Mouse (Mus musculus) limb, embryonic 10.5 days (tissue): ENCODE measurements at regions not wholly inside any gene's neighbourhood (a gene's known extent, or its start where the extent isn't known, plus 50 kb on each side); places are given as distances from the start of the nearest gene placed in this dataset.

Experiments
- DNase-seq: peaks from one replicate; pipeline ENCODE4 v3.0.0-alpha.2; 2017; ENCODE audit warnings: low spot score
- H3K27ac ChIP-seq: fragments of 300-500 bp; sonication (generic); 2 replicates; pipeline ENCODE4 v1.5.1; 2016; ENCODE audit warnings: mild to moderate bottlenecking
- H3K27me3 ChIP-seq: fragments of 300-500 bp; sonication (generic); 2 replicates; pipeline ENCODE4 v1.6.1; 2016; ENCODE audit warnings: low read depth, mild to moderate bottlenecking; ENCODE audit not compliant: poor library complexity, severe bottlenecking
- H3K36me3 ChIP-seq: fragments of 300-500 bp; sonication (generic); 2 replicates; pipeline ENCODE4 v1.6.1; 2016; ENCODE audit warnings: mild to moderate bottlenecking, moderate library complexity
- H3K4me1 ChIP-seq: fragments of 300-500 bp; sonication (generic); 2 replicates; pipeline ENCODE4 v1.6.1; 2016
- H3K4me3 ChIP-seq: fragments of 300-500 bp; sonication (generic); 2 replicates; pipeline ENCODE4 v1.5.1; 2016; ENCODE audit warnings: mild to moderate bottlenecking, moderate library complexity
- H3K9me3 ChIP-seq: fragments of 300-500 bp; sonication (generic); replicated peaks from 2 replicates; pipeline ENCODE4 v1.6.1; 2016; ENCODE audit warnings: mild to moderate bottlenecking
- WGBS: fragments of 180-500 bp; shearing (Covaris S2); methylation state at CpG from one replicate; pipeline ENCODE4 v1.1.7; 2016; 5-methylcytosine and 5-hydroxymethylcytosine counted together

DNA sequence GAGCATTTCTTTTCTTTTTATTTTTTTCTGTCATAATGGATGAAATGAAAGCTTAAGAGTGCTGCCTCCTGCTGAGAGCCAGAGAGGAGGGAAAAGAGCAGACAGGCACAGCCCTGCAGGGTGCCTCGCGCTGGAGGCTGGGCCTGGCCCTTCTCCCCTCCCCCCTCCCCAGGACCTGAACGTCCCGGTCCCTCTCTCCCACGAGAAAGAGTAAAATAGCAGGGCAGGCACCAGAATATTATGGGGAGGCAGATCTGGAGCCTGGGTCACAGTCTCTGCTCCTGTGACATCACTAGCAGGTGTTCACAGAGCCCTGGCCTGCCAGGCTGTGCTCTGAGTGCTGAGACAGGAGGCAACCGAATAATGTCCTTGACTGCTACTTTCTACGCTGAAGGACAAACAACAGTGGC lies 103.3 kb upstream of the Sulf2 start:
- WGBS: 7% methylated on average over 7 of the region's 7 CpGs
- no peak for DNase-seq
- H3K36me3 ChIP-seq: no peaks in the 10 kb centered on the region
- H3K27ac ChIP-seq: peak overlapping the region; percentile 53; the same call in 1 of the 2 replicates
- H3K27me3 ChIP-seq: no peaks in the 10 kb centered on the region
- no peaks in the 10 kb centered on the region for H3K9me3 ChIP-seq
- H3K4me1 ChIP-seq: peaks cover 65% of the 10 kb centered on the region
- H3K4me3 ChIP-seq: no peak overlapping the region

DNA sequence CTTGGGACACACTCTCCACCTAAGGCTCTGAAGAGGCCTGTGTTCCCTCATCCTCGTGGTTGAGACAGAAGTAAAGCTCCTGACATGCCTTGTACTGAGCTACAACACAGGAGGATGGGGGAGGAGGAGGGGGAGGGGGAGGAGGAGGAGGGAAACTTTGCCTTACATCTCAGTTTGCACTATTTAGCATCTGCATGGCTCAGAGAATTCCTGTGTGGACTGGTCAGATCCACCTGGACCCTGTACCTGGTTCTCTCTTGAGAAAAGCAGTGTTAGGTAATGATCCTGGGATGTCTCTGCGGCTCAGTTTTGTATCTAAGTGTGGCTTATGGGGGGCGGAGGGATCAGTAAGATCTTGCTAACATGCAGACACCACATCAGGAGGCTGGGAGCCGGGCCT lies 102.2 kb upstream of the Sulf2 start:
- H3K36me3 ChIP-seq: no peaks in the 10 kb centered on the region
- H3K27me3 ChIP-seq: no peaks in the 10 kb centered on the region
- no peak overlapping the region for H3K4me3 ChIP-seq
- no peaks in the 10 kb centered on the region for H3K9me3 ChIP-seq
- peak overlapping the region; percentile 53 for H3K27ac ChIP-seq
- H3K4me1 ChIP-seq: peaks cover 65% of the 10 kb centered on the region
- no peak for DNase-seq
- 71% methylated on average over 4 of the region's 4 CpGs for WGBS

DNA sequence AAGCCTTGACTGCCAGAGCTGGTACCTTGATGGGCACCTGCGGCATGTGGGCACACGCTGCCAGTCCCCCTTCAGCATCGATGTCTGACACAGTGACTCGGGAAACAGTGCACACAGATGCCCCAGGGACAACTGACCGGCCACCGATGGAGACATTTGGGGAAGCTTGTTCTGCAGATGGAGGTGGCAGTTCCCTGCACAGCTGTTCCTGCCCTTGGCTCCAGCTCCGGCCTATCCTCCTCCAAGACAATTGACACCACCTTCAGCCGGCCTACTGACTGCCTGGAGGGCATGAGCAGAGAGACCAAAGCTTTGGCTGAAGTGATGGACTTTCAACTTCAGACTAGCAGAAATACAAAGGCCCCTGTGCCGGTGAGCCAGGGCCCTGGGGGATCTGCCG lies 100.7 kb upstream of the Sulf2 start:
- Histone ChIP-seq H3K27ac (peak overlapping the region; percentile 43; the same call in 1 of the 2 replicates), H3K36me3 (no peaks in the 10 kb centered on the region), H3K4me1 (peaks cover 65% of the 10 kb centered on the region), H3K4me3 (no peak overlapping the region), H3K9me3 (no peaks in the 10 kb centered on the region), H3K27me3 (no peaks in the 10 kb centered on the region)
- DNase-seq: no peak
- 83% methylated on average over 10 of the region's 10 CpGs for WGBS

DNA sequence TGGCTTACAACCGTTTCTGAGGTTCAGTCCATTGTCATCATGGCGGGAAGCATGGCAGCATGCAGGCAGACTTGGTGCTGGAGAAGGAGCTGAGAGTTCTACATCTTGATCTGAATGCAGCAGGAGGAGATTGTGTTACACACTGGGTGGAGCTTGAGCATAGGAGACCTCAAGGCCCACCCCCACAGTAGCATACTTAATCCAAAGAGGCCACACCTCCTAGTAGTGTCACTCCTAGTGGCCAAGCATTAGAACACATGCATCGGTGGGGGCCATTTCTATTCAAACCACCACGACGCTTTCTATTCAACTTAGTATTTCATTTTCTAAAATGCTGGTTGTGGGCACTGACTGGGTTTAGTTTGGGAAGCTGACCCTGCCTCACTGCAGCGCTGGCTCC lies 99.1 kb upstream of the Sulf2 start:
- WGBS: 87% methylated on average over 6 of the region's 6 CpGs
- H3K4me1 ChIP-seq: peaks cover 64% of the 10 kb centered on the region

DNA sequence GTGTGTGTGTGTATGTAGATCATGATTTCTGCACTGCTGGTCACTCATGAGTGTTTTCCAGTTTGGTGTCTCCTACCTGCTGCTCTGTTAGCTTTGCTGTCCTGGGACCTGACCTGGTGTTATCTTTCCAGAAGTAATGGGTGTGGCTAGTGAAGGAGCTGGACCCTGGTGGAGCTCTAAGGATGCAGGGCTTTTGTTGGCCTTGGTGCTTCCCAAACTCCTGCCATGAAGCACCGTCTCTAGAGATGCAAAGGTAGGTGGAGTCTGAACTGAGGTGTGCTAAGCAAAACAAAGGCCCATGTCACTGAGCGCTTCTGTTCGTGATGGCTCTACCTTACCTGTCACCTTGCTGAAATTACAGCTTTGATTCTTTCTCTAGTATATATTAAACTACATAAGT lies 96.6 kb upstream of the Sulf2 start:
- WGBS: 86% methylated on average over 3 of the region's 3 CpGs
- Histone ChIP-seq H3K36me3 (no peaks in the 10 kb centered on the region), H3K27ac (peak overlapping the region; percentile 78), H3K9me3 (no peaks in the 10 kb centered on the region), H3K27me3 (no peaks in the 10 kb centered on the region), H3K4me1 (peaks cover 61% of the 10 kb centered on the region), H3K4me3 (no peak overlapping the region)
- DNase-seq: no peak

More for the DNA sequence above, 99.1 kb upstream of the Sulf2 start:
- Histone ChIP-seq H3K4me3 (no peak overlapping the region), H3K9me3 (no peaks in the 10 kb centered on the region), H3K27me3 (no peaks in the 10 kb centered on the region), H3K36me3 (no peaks in the 10 kb centered on the region), H3K27ac (0 out of 2 replicates have a peak overlapping the region, but pooled peaks have one; percentile 15)
- no peak for DNase-seq

DNA sequence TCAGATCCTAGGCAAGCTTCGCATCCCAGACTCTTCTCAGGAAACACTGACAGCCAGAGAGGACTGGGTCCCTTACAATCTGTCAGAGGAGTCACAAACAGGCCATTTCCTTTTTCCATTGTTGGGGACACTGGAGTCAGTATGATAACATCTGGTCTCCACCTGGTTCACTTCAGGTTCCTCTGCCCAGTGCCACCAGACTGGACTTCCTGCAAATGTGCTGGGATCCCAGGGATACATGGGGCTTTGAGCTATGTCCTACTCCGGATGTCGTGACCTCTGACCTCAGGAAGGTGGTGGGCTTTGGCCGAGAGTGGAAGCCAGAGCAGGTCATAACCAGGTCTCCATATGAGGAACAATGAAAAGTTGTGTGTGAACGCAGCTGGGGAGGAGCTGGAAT lies 96.0 kb upstream of the Sulf2 start:
- WGBS: 38% methylated on average over 5 of the region's 5 CpGs
- no peak for DNase-seq

DNA sequence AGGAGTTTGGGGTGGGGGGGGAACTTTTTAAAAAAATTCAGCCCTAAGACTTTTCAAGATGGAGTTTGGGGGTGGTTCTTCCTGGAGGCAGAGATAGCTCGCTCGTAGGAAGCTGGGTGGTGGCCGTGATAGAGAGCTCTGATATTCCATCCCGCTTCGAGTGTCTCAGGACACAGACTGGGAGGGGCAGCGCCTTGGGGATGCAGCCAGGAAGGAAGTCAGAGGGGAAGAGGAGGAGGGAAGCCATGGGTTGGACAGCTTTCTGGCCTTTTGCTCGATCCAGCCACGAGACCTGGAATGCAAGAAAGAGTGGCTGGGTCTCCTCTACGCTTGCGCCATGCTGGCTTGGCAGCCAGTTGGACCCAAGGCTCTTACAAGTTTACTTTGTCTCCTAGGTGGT lies 95.1 kb upstream of the Sulf2 start:
- no peak for DNase-seq
- peaks cover 64% of the 10 kb centered on the region for H3K4me1 ChIP-seq
- no peaks in the 10 kb centered on the region for H3K27me3 ChIP-seq
- no peak overlapping the region for H3K4me3 ChIP-seq
- H3K36me3 ChIP-seq: no peaks in the 10 kb centered on the region
- peak overlapping the region; percentile 78 for H3K27ac ChIP-seq
- 88% methylated on average over 10 of the region's 10 CpGs for WGBS
- no peaks in the 10 kb centered on the region for H3K9me3 ChIP-seq

More for the DNA sequence above, 96.0 kb upstream of the Sulf2 start:
- Histone ChIP-seq H3K27me3 (no peaks in the 10 kb centered on the region), H3K36me3 (no peaks in the 10 kb centered on the region), H3K4me1 (peaks cover 66% of the 10 kb centered on the region), H3K27ac (peak overlapping the region; percentile 78), H3K9me3 (no peaks in the 10 kb centered on the region), H3K4me3 (no peak overlapping the region)

DNA sequence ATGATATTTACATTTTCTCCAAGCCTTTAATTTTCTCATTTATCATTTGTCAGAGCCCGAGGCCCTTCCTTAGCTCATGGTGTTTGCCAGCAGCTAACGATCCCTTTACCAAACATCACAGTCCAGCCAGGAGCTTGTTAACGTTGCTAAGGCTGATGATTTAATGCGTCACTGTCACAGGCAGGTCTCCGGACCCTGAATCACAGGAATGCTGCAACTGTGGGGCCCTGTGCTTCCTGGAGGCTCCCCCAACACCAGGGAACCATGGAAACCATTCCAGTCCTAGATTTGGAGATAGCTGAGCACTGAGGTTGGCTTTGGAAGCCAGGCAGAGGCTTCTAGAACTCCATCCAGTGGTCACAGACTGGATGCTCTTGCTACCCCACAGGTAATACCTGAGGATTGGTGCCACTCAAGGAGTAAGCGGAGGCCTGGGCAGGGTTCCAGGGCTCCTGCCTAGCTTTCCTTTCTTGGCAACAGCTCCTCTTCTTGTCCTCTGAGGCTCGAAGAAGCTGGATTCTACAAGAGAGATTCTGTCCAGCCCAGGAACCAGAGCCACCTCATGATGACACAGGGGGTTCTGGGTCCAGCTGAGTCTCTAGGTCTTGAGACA lies 94.0 kb upstream of the Sulf2 start:
- Histone ChIP-seq H3K27me3 (no peaks in the 10 kb centered on the region), H3K36me3 (no peaks in the 10 kb centered on the region), H3K4me3 (no peak overlapping the region), H3K4me1 (peaks cover 65% of the 10 kb centered on the region), H3K27ac (peak overlapping the region; percentile 70), H3K9me3 (no peaks in the 10 kb centered on the region)
- no peak for DNase-seq
- 35% methylated on average over 7 of the region's 7 CpGs for WGBS

DNA sequence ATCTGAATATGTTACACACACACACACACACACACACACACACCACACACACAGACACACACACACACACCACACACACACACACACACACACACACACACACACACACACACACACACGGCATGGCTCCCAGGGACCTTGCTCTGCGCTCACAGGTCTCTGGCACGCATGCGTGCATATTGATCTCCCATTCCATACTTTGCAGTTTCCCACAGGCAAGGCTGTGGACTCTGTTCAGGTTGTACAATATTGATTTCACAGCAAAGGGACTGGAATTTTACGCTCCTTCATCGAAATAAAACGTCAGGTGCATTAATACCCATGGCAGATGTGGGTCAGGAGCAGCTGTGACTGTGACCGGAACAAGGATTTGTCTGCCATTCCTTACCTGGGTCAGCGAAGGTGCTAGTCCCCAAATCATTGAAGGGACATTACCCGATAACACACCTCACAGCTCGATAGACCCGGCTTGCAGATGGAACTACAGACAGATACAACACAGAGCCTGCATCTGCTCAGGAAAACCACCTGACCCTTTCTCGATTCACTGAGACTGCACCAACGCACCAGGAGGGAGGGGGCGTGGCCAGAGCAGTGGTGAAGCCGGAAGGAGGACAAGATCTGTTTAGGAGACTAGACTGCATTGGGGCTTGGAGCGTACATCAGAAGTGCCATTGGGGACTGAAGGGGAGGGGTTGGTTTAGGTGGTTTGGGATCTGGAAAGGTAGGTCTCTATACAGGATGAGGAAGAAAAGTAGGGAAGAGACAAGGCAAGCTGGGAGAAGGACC lies 91.1 kb upstream of the Sulf2 start:
- peaks cover 84% of the 10 kb centered on the region for H3K4me1 ChIP-seq
- peak overlapping the region; percentile 68 for H3K27ac ChIP-seq
- H3K9me3 ChIP-seq: no peaks in the 10 kb centered on the region
- H3K4me3 ChIP-seq: no peak overlapping the region
- H3K27me3 ChIP-seq: no peaks in the 10 kb centered on the region
- DNase-seq: no peak
- WGBS: 85% methylated on average over 17 of the region's 17 CpGs
- no peaks in the 10 kb centered on the region for H3K36me3 ChIP-seq

DNA sequence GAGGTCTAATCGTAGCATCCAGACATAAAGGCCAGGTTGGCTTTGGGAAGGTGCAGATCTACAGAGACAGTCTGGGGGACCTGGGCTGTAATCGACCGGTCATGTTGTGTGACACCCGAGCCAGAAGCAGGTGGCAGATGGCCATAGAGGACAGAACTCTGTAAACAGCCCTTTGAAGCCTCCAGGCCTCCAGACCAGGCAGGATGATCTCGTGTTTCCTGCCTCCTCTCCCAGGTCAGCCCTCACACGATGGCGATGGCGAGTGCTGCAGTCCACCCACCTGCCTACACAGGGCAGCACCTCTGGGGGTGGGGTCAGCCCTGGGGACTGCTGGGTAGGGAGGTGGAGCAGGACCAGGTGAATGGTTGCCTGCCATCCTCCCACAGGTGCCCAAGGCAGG lies 89.8 kb upstream of the Sulf2 start:
- H3K36me3 ChIP-seq: peaks cover 3% of the 10 kb centered on the region; the same call in 1 of the 2 replicates
- peaks cover 73% of the 10 kb centered on the region for H3K4me1 ChIP-seq
- H3K9me3 ChIP-seq: peaks cover 4% of the 10 kb centered on the region; the same call in 1 of the 2 replicates
- no peaks in the 10 kb centered on the region for H3K27me3 ChIP-seq
- H3K27ac ChIP-seq: peak overlapping the region; percentile 68
- 26% methylated on average over 8 of the region's 8 CpGs for WGBS
- no peak overlapping the region for H3K4me3 ChIP-seq
- no peak for DNase-seq

DNA sequence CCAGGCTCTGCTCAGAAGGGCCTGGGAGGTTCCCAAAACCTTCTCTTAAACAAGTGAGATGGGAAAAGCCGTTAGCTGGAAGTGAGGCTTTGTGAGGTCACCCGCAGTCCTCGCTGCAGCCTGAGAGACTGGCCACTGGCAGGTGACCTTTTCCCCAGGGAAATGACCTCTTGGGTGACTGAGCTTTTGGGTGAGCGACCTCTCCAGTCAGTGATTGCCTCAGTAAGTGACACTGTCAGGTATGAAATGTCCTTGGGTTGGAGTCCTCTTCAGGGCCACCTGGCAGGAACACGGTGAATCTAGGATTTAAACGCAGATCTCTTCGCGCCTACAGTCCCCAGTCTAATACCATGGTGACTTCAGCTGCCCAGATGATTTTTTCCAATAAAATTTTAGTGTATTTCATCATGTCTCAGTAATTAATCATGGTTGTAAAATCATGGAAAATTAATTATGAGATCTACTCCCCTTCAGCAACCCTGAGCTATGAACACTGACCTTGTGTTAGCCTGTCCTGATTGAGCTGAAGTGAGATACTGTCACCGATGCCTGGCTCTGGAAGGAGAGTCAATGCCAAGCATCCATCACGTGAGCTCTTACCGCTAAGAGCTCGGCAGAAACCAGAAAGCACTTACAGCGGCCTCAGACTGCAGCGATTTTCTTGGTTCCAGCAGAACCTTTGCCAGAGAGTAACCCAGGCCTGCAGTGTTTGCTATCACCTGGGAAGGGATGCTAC lies 87.5 kb upstream of the Sulf2 start:
- Histone ChIP-seq H3K36me3 (peaks cover 3% of the 10 kb centered on the region; the same call in 1 of the 2 replicates), H3K4me1 (peaks cover 66% of the 10 kb centered on the region), H3K9me3 (peaks cover 8% of the 10 kb centered on the region; the same call in 1 of the 2 replicates), H3K27me3 (no peaks in the 10 kb centered on the region), H3K27ac (peak overlapping the region; percentile 66), H3K4me3 (no peak overlapping the region)
- 76% methylated on average over 14 of the region's 14 CpGs for WGBS
- no peak for DNase-seq

DNA sequence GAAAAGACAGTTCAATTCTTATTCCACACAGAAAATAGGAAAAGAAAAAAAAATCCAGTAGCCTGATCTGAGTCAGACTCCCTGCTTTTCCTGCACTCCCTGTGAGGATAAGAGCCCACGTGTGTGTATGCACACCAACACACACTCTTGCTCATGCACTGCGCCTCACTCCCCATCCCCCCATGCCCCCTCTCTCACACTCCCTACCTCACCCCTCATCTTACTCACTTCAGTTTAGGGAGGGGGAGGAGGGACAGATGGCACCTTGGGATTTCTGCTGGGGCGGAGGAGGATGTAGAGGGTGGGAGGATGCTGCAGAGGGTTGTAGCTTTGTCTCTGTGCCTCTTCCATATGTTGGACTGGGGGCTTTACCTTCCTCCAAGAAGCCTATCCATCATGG lies 85.8 kb upstream of the Sulf2 start:
- peaks cover 8% of the 10 kb centered on the region; the same call in 1 of the 2 replicates for H3K9me3 ChIP-seq
- 97% methylated on average over 3 of the region's 3 CpGs for WGBS
- no peaks in the 10 kb centered on the region for H3K27me3 ChIP-seq
- peaks cover 3% of the 10 kb centered on the region; the same call in 1 of the 2 replicates for H3K36me3 ChIP-seq
- DNase-seq: no peak
- H3K27ac ChIP-seq: peak overlapping the region; percentile 40
- H3K4me3 ChIP-seq: no peak overlapping the region
- peaks cover 67% of the 10 kb centered on the region for H3K4me1 ChIP-seq

DNA sequence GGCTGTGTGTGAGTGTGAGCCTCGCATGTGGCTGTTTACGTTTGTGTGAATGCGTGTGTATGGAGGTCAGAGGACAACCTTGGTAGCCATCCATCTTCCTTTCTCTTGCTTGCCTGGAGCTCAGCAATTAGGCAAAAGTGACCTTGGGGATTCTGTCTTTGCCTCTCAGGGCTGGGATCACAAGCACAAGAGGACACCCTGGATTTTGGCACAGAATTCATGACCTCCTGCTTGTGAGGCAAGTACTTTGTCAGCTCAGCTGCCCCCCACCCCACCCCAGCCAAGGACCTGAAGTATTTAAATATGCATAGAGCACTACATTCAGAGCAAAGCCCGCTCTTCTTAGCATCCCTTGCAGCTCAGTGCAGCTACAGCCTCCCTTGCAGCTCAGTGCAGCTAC lies 84.6 kb upstream of the Sulf2 start:
- DNase-seq: no peak
- no peak overlapping the region for H3K4me3 ChIP-seq
- H3K36me3 ChIP-seq: peaks cover 3% of the 10 kb centered on the region; the same call in 1 of the 2 replicates
- H3K4me1 ChIP-seq: peaks cover 59% of the 10 kb centered on the region
- no peaks in the 10 kb centered on the region for H3K27me3 ChIP-seq
- H3K9me3 ChIP-seq: peaks cover 8% of the 10 kb centered on the region; the same call in 1 of the 2 replicates
- no peak overlapping the region for H3K27ac ChIP-seq
- 91% methylated on average over 4 of the region's 4 CpGs for WGBS
